Mouse (Mus musculus): ENCODE results near the gene Tmem108.
"Not testable (repeated sequence)": the region's sequence is repeated elsewhere in the genome, so short reads cannot be mapped to it uniquely, and the experiment has no call there.

Gene Tmem108

GRCm38 (mm10) chr9:103681741-103682330 is 79.8 kb downstream of the Tmem108 start:
- DNase-seq (ENCODE audit: low spot score in 2 of 2): no peak

- DNase-seq (ENCODE audit: low spot score in 2 of 2): no peak
These were observed 82.4 kb downstream of the Tmem108 start for GRCm38 (mm10) chr9:103679234-103679633.

- no peak for DNase-seq (ENCODE audit: low spot score in 2 of 2)
These were observed 83.0 kb downstream of the Tmem108 start for GRCm38 (mm10) chr9:103678531-103679060.

- DNase-seq (ENCODE audit: low spot score in 2 of 2): no peak
These were observed 83.8 kb downstream of the Tmem108 start for GRCm38 (mm10) chr9:103677811-103678210.

- no peak for DNase-seq (ENCODE audit: low spot score in 2 of 2)
These were observed 85.7 kb downstream of the Tmem108 start for GRCm38 (mm10) chr9:103675721-103676480.

- no peak for DNase-seq (ENCODE audit: low spot score in 2 of 2)
These were observed 88.8 kb downstream of the Tmem108 start for GRCm38 (mm10) chr9:103672881-103673280.

GRCm38 (mm10) chr9:103670592-103671113 is 91.0 kb downstream of the Tmem108 start:
- DNase-seq (ENCODE audit: low spot score in 2 of 2): not testable (repeated sequence)

GRCm38 (mm10) chr9:103668830-103669229 is 92.8 kb downstream of the Tmem108 start:
- no peak for DNase-seq (ENCODE audit: low spot score in 2 of 2)

- DNase-seq (ENCODE audit: low spot score in 2 of 2): no peak
These were observed 95.8 kb downstream of the Tmem108 start for GRCm38 (mm10) chr9:103665817-103666216.

GRCm38 (mm10) chr9:103664151-103664550 is 97.5 kb downstream of the Tmem108 start:
- DNase-seq (ENCODE audit: low spot score in 2 of 2): no peak

- DNase-seq (ENCODE audit: low spot score in 2 of 2): no peak
These were observed 99.8 kb downstream of the Tmem108 start for GRCm38 (mm10) chr9:103661873-103662272.

GRCm38 (mm10) chr9:103657981-103658380 is 103.7 kb downstream of the Tmem108 start:
- no peak for DNase-seq (ENCODE audit: low spot score in 2 of 2)

GRCm38 (mm10) chr9:103657183-103657975 is 104.3 kb downstream of the Tmem108 start:
- no peak for DNase-seq (ENCODE audit: low spot score in 2 of 2)

GRCm38 (mm10) chr9:103653995-103654587 is 107.5 kb downstream of the Tmem108 start:
- DNase-seq (ENCODE audit: low spot score in 2 of 2): no peak

GRCm38 (mm10) chr9:103652127-103652882 is 109.3 kb downstream of the Tmem108 start:
- DNase-seq (ENCODE audit: low spot score in 2 of 2): no peak

- DNase-seq (ENCODE audit: low spot score in 2 of 2): no peak
These were observed 115.0 kb downstream of the Tmem108 start for GRCm38 (mm10) chr9:103646605-103647004.

- DNase-seq (ENCODE audit: low spot score in 2 of 2): no peak
These were observed 115.9 kb downstream of the Tmem108 start for GRCm38 (mm10) chr9:103645724-103646123.

GRCm38 (mm10) chr9:103642300-103642699 is 119.3 kb downstream of the Tmem108 start:
- DNase-seq (ENCODE audit: low spot score in 2 of 2): no peak

GRCm38 (mm10) chr9:103641340-103641739 is 120.3 kb downstream of the Tmem108 start:
- no peak for DNase-seq (ENCODE audit: low spot score in 2 of 2)

GRCm38 (mm10) chr9:103639413-103639812 is 122.2 kb downstream of the Tmem108 start:
- no peak for DNase-seq (ENCODE audit: low spot score in 2 of 2)

GRCm38 (mm10) chr9:103637451-103637850 is 124.2 kb downstream of the Tmem108 start:
- DNase-seq (ENCODE audit: low spot score in 2 of 2): no peak
